Mouse (Mus musculus): ENCODE results near the gene Atp1a4. TPM values are rescaled to one million over a fixed set of nuclear protein-coding genes. Genes with fewer than 3 reads are reported as not detected.

Atp1a4 gene
- polyA plus RNA-seq, 1 experiment from 2014 or later: not detected

DNA sequence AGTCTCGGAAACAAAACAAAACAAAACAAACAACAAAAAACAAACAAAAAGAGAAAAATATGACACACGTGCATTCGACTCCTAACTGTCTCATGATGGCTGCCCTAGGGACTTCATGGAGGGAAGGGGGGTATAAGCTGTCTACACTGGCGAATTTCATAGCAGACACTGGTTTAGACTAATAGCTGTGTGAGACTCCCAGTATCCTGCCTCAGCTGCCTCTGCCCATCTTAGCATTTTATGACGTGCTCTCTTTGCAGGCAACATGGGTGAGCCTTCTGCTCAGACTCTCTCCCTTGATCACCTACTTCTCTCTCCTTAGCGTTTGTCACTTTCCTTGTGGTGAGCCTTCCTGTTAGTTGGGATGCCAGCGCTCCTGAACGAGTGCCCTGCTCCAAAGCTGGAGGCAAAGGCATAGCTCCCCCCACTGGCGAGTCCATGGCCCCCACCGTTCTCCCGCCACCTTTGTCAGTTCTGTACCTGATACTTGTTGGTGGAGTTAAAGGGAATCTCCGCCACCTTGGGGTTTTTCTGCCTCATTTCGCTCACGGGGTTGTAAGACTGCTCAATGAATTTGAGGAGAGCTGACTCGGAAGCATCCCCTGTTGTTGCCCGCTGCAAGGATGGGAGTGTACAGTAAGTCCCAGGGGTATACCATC is 14.5 kb downstream of the Atp1a4 start:
- 0 out of 2 replicates have a peak overlapping the region, but pooled peaks have one; percentile 15 for H3K4me2 ChIP-seq
- peaks cover 15% of the 10 kb centered on the region for H3K4me1 ChIP-seq (replicated peaks)
- no peak overlapping the region for H3K9ac ChIP-seq
- no peaks in the 10 kb centered on the region for H3K9me3 ChIP-seq
- H3K27me3 ChIP-seq: 0 out of 2 replicates have a peak, but pooled peaks cover 12% of the 10 kb centered on the region
- WGBS: 33% methylated on average over 16 of the region's 16 CpGs
- H3K36me3 ChIP-seq: no peaks in the 10 kb centered on the region
- ATAC-seq (ENCODE audit: low FRiP score): no peak
- no peak overlapping the region for H3K4me3 ChIP-seq
- H3K27ac ChIP-seq: no peak overlapping the region

GRCm38 (mm10) chr1:172242401-172242800 is 15.8 kb downstream of the Atp1a4 start:
- Histone ChIP-seq H3K36me3 (no peaks in the 10 kb centered on the region), H3K27ac (no peak overlapping the region), H3K4me2 (no peak overlapping the region), H3K4me3 (no peak overlapping the region), H3K27me3 (0 out of 2 replicates have a peak, but pooled peaks cover 12% of the 10 kb centered on the region), H3K9me3 (no peaks in the 10 kb centered on the region), H3K4me1 (replicated peaks) (peaks cover 15% of the 10 kb centered on the region), H3K9ac (no peak overlapping the region)
- peak; percentile 77 for ATAC-seq (ENCODE audit: low FRiP score)
- 10% methylated on average over 2 of the region's 2 CpGs for WGBS

GRCm38 (mm10) chr1:172240945-172241708 is 17.1 kb downstream of the Atp1a4 start:
- ATAC-seq (ENCODE audit: low FRiP score): no peak
- Histone ChIP-seq H3K4me2 (no peak overlapping the region), H3K4me3 (no peak overlapping the region), H3K9me3 (no peaks in the 10 kb centered on the region), H3K27me3 (0 out of 2 replicates have a peak, but pooled peaks cover 12% of the 10 kb centered on the region), H3K9ac (no peak overlapping the region), H3K4me1 (replicated peaks) (peaks cover 15% of the 10 kb centered on the region), H3K36me3 (no peaks in the 10 kb centered on the region), H3K27ac (no peak overlapping the region; the same call in 1 of the 2 replicates)
- WGBS: 17% methylated on average over 6 of the region's 6 CpGs

GRCm38 (mm10) chr1:172229215-172229614 is 29.0 kb downstream of the Atp1a4 start:
- no peaks in the 10 kb centered on the region for H3K27me3 ChIP-seq
- WGBS: 94% methylated on average over 1 of the region's 1 CpGs

GRCm38 (mm10) chr1:172228209-172228608 is 30.0 kb downstream of the Atp1a4 start:
- Histone ChIP-seq H3K4me1 (replicated peaks) (no peaks in the 10 kb centered on the region), H3K4me3 (no peak overlapping the region), H3K36me3 (no peaks in the 10 kb centered on the region), H3K9me3 (no peaks in the 10 kb centered on the region), H3K4me2 (no peak overlapping the region), H3K9ac (no peak overlapping the region), H3K27me3 (no peaks in the 10 kb centered on the region), H3K27ac (no peak overlapping the region)
- ATAC-seq (ENCODE audit: low FRiP score): no peak
- WGBS: 85% methylated on average over 2 of the region's 2 CpGs

More at GRCm38 (mm10) chr1:172229215-172229614, 29.0 kb downstream of the Atp1a4 start:
- Histone ChIP-seq H3K4me3 (no peak overlapping the region), H3K27ac (no peak overlapping the region), H3K4me1 (replicated peaks) (no peaks in the 10 kb centered on the region), H3K9ac (no peak overlapping the region), H3K9me3 (no peaks in the 10 kb centered on the region), H3K4me2 (no peak overlapping the region), H3K36me3 (no peaks in the 10 kb centered on the region)
- no peak for ATAC-seq (ENCODE audit: low FRiP score)

DNA sequence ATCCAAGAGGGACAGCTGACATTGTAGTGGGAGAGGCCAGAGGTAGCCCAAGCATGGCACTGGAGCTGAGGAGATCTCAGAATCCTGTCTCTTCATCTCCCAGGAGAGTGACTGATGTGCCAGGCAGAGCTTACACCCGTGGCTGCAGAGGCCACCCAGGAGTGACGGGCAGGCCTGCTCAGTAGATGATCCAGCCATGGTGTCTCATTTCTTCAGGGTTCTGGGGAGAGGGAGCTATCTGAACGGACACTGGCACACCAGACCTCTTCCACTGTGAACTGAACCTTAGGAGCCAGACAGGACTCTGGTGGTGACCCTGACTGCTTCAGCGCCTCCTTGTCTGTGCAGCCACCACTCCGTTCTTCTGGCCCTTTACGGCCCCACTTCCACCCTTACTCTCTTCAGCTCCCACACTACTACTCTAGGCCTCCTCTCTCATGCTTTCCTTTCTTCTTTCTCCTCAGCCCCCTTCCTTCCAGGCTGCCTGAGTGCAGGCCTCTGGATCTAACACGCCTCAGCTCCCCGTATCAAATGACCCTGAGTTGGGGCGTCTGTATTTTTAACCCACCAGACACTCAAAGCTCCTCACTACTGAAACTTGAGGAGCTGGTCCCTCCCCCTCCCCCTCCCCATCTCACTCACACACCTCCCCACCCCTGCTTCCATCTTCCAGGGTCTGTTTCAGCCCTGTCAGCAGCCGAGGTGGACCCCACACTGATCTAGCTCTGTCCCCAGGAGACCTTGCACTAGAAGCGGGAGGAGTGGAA is 36.7 kb downstream of the Atp1a4 start:
- H3K4me1 ChIP-seq (replicated peaks): peaks cover 47% of the 10 kb centered on the region
- H3K27ac ChIP-seq: peak overlapping the region; percentile 48; the same call in 1 of the 2 replicates
- no peak overlapping the region for H3K4me2 ChIP-seq
- H3K9ac ChIP-seq: 0 out of 2 replicates have a peak overlapping the region, but pooled peaks have one; percentile 20
- no peaks in the 10 kb centered on the region for H3K9me3 ChIP-seq
- H3K4me3 ChIP-seq: no peak overlapping the region
- no peaks in the 10 kb centered on the region for H3K36me3 ChIP-seq
- no peak for ATAC-seq (ENCODE audit: low FRiP score)
- H3K27me3 ChIP-seq: no peaks in the 10 kb centered on the region
- 50% methylated on average over 11 of the region's 11 CpGs for WGBS

DNA sequence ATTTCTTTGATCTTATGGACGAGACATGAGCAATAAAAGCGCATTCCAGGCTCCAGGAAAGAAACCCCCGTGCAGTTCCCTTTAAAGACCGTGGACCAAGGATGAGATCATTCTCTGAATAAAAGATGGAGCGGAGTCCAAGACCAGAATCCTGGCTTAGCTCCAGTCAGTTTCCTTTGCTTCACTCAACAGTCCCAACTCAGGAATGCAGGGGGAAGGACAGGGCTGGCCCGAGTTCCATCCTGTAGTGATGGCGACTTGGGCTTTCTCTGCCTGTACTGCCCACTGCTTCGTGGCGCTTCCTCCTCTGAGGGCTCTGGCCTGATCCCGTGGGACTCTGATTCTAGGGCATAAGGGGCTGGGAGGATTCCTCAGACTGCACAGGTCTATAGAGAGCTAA is 37.8 kb downstream of the Atp1a4 start:
- Histone ChIP-seq H3K36me3 (no peaks in the 10 kb centered on the region), H3K4me2 (no peak overlapping the region), H3K27ac (peak overlapping the region; percentile 61), H3K4me1 (replicated peaks) (peaks cover 47% of the 10 kb centered on the region), H3K4me3 (no peak overlapping the region), H3K9me3 (no peaks in the 10 kb centered on the region), H3K9ac (no peak overlapping the region), H3K27me3 (no peaks in the 10 kb centered on the region)
- peak; percentile 19; the same call in 1 of the 2 replicates for ATAC-seq (ENCODE audit: low FRiP score)
- 48% methylated on average over 10 of the region's 10 CpGs for WGBS

DNA sequence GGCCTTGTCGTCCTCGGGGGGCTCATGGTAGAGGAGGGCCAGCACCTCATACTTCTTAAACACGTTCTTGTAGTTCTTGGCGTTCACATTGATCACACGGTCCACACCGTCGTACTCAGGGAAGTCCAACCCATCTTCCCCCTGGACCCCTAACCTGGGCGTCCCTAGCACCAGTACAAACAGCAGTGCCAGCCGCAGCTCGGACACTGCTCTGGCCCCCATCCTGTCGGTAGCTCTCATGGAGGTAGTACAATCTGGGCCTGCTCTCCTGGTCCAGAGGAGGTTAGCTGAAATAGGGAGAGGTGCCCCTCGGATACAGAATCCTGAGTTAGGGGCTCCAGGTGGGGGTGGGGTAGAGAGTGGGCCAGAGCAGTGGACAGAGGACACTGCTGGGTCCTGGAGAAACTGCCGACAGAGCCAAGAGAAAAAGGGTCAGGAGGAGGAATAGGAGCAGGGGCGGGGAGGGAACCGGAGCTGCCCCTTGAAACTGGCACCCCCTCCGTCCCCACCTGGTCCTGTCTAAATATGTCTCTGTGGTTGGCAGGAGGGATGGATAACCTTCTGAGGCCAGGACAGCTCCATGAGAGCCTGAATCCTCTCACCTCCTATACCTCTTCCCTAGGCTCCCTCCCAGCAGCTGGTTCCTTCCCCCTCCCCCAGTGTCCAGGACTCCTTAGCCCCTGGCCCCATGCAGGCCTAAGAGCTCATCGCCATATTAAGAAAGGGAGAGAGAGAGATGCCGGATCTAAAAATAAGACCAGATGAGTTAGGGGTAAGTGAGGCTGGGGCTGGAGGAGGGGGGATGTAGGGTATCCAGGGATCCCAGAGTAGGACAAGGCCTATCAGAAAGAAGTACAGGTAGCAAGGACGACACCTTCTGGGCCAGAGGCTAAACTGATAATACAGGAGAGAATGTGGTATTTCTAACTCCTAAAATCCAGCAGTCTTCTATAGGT is 38.5 kb downstream of the Atp1a4 start, which contains the start of gene Casq1:
Gene Casq1, minus strand, starts transcription at position 418 of the 956 bp plus-strand sequence.
- Histone ChIP-seq H3K4me3 (no peak within 1 kb of the TSS), H3K4me1 (replicated peaks) (peaks cover 51% of the 10 kb centered on the region), H3K27me3 (no peaks in the 10 kb centered on the region), H3K27ac (peak within 1 kb of the TSS; percentile 61), H3K9ac (no peak within 1 kb of the TSS), H3K36me3 (no peaks in the 10 kb centered on the region), H3K4me2 (no peak within 1 kb of the TSS), H3K9me3 (no peaks in the 10 kb centered on the region)
- no peak for ATAC-seq (ENCODE audit: low FRiP score)
- WGBS: 81% methylated on average over 19 of the region's 19 CpGs

- no peak overlapping the region for H3K9ac ChIP-seq
- 47% methylated on average over 15 of the region's 15 CpGs for WGBS
- no peak for ATAC-seq (ENCODE audit: low FRiP score)
- no peak overlapping the region for H3K4me3 ChIP-seq
- no peak overlapping the region for H3K4me2 ChIP-seq
- H3K4me1 ChIP-seq (replicated peaks): peaks cover 65% of the 10 kb centered on the region
- no peaks in the 10 kb centered on the region for H3K27me3 ChIP-seq
- no peaks in the 10 kb centered on the region for H3K36me3 ChIP-seq
- H3K9me3 ChIP-seq: no peaks in the 10 kb centered on the region
- 0 out of 2 replicates have a peak overlapping the region, but pooled peaks have one; percentile 35 for H3K27ac ChIP-seq
Measured at GRCm38 (mm10) chr1:172218164-172218910, 39.9 kb downstream of the Atp1a4 start.

DNA sequence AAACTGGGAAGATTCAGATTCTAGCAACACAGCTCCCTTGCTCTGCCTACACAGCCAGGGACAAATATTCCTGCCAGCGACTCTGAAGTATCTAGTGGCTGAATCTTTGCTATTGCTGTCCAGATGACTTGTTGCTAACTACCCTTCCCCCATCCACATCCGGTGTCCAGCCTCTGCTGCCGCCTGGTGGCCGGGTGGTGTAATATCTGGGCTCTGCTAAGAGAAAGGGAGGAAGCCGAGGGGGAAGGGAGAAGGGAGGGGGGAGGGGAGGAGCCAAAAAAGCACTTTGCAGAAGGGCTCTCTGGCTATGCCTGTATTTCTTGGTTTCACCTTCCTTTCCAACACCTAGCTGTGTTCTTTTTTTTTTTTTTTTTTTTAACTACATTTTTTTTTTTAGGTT is 41.1 kb downstream of the Atp1a4 start:
- Histone ChIP-seq H3K36me3 (no peaks in the 10 kb centered on the region), H3K27ac (peak overlapping the region; percentile 40; the same call in 1 of the 2 replicates), H3K4me2 (peak overlapping the region; percentile 36), H3K4me3 (no peak overlapping the region), H3K4me1 (replicated peaks) (peaks cover 74% of the 10 kb centered on the region), H3K9ac (peak overlapping the region; percentile 13; the same call in 1 of the 2 replicates), H3K9me3 (no peaks in the 10 kb centered on the region), H3K27me3 (no peaks in the 10 kb centered on the region)
- peak; percentile 12; the same call in 1 of the 2 replicates for ATAC-seq (ENCODE audit: low FRiP score)
- WGBS: 2% methylated on average over 5 of the region's 5 CpGs

All from hindbrain, embryonic 13.5 days (tissue).